Mouse (Mus musculus): ENCODE data around the gene Lrsam1. TPM values are rescaled to one million over a fixed set of nuclear protein-coding genes. Genes with fewer than 3 reads are reported as not detected.

The Lrsam1 gene
- polyA plus RNA-seq, 1 experiment = 32.8 TPM

DNA sequence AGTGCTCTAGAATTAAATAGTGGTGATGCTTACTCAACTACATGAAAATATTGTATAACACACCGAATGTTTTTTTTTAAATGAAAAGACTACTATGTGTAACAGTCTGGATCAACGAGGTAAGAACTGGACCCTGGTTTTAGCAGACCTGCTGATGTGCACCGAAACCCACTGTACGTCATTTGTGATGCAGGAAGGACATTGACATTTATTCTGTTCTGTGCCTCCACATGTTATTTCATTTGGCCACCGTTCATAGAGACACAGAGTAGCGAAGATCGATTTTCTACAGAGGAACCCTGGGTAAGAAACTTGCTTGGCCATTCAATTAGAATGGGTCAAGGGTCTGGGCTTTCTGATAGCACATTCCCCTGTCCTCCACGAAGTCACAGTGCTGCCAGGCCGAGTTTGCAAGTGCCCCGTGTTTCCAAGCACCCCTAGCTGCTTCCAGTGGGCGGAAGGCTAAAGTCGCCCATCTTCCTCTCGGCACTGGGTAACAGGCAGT is 4.8 kb upstream of the Lrsam1 start:
- no peak for TF ChIP-seq POLR2A (IDR thresholded peaks at IDR 0.05; ENCODE audit: borderline replicate concordance, insufficient read depth, low read length)
- no peak for TF ChIP-seq CTCF (IDR thresholded peaks at IDR 0.05; ENCODE audit: borderline replicate concordance, insufficient read depth, low read depth, low read length)
- Histone ChIP-seq H3K27me3 (ENCODE audit: control insufficient read depth, insufficient read depth, low read length) (no peaks in the 10 kb centered on the region), H3K4me3 (replicated peaks; ENCODE audit: insufficient read depth, low read depth, low read length) (peak overlapping the region; percentile 78), H3K27ac (ENCODE audit: insufficient read depth, low read length) (peak overlapping the region; percentile 48), H3K4me1 (ENCODE audit: control insufficient read depth, insufficient read depth, low read length) (peaks cover 11% of the 10 kb centered on the region)
- DNase-seq = no peak
- 10% methylated on average over 13 of the region's 13 CpGs for WGBS

DNA sequence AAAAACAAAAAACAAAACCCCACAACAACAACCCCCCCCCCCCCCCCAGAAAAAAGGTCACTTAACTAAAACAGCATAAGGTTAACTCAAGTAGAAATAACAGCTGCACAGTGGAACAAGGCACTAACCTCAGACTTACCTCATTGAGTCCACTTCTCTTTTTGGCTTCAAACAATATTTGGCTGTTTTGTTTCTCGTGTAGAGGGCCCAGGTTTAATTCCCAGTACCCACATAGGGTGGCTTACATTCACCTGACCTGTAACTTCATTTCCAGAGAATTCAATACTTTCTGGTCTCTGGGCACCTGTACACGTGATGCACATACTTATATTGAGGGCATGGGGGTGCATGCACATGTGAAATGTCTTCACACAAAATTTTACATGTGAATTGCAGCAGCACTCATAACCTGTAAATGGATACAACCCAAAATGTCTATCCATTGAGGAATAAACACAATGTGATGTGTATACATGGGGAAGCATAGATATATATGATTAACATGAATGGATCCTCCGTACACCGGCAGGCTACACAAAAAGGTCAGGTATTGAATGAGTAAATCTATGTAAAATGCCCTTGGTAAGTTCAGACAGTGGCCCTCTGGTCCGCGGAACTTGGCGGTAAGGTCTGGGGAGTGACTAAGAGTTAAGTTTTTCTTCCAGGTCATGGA is 4.2 kb upstream of the Lrsam1 start:
- 29% methylated on average over 7 of the region's 7 CpGs for WGBS
- TF ChIP-seq CTCF (IDR thresholded peaks at IDR 0.05; ENCODE audit: borderline replicate concordance, insufficient read depth, low read depth, low read length) (no peak), POLR2A (IDR thresholded peaks at IDR 0.05; ENCODE audit: borderline replicate concordance, insufficient read depth, low read length) (no peak)
- H3K4me3 ChIP-seq (replicated peaks; ENCODE audit: insufficient read depth, low read depth, low read length) = no peak overlapping the region
- DNase-seq = no peak
- H3K27ac ChIP-seq (ENCODE audit: insufficient read depth, low read length) = no peak overlapping the region
- no peaks in the 10 kb centered on the region for H3K27me3 ChIP-seq (ENCODE audit: control insufficient read depth, insufficient read depth, low read length)
- H3K4me1 ChIP-seq (ENCODE audit: control insufficient read depth, insufficient read depth, low read length) = peaks cover 14% of the 10 kb centered on the region

DNA sequence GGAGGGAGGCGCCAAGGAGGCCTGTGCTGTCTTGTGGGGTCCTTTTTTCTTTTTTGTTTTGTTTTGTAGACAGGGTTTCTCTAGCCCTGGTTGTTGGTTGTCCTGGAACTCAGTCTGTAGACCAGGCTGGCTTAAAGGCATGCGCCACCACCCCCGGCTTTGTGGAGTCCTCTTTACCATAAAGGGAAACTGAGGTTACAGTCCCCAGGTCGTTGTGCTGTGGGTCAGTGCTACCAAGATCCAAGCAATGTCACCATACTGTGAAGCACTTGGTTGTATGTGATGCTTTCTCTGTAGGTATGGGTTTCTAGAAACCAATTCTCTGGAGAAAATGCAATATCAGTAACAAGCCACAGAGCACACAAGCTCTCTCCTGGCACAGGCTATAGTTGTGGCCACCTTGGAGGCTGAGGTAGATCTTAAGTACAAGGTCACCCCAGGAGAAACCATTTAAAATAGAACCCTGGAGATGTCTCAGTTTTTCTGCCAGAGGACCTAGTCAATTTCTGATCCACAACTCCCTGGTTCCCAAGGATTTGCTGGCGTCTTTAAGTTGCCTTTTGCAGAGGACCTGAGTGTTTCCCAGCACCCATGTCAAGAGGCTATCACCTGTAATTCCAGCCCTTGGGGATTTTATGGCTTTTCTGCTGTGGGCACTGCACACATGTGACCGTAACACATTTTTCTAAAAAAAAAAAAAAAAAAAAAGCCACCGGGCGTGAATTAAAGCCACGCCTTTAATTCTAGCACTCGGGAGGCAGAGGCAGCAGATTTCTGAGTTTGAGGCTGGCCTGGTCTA is 3.4 kb upstream of the Lrsam1 start:
- no peak overlapping the region for H3K27ac ChIP-seq (ENCODE audit: insufficient read depth, low read length)
- H3K4me3 ChIP-seq (replicated peaks; ENCODE audit: insufficient read depth, low read depth, low read length) = no peak overlapping the region
- no peak for DNase-seq
- 49% methylated on average over 10 of the region's 10 CpGs for WGBS
- TF ChIP-seq POLR2A (IDR thresholded peaks at IDR 0.05; ENCODE audit: borderline replicate concordance, insufficient read depth, low read length) (no peak), CTCF (IDR thresholded peaks at IDR 0.05; ENCODE audit: borderline replicate concordance, insufficient read depth, low read depth, low read length) (no peak)
- no peaks in the 10 kb centered on the region for H3K27me3 ChIP-seq (ENCODE audit: control insufficient read depth, insufficient read depth, low read length)
- peaks cover 17% of the 10 kb centered on the region for H3K4me1 ChIP-seq (ENCODE audit: control insufficient read depth, insufficient read depth, low read length)

DNA sequence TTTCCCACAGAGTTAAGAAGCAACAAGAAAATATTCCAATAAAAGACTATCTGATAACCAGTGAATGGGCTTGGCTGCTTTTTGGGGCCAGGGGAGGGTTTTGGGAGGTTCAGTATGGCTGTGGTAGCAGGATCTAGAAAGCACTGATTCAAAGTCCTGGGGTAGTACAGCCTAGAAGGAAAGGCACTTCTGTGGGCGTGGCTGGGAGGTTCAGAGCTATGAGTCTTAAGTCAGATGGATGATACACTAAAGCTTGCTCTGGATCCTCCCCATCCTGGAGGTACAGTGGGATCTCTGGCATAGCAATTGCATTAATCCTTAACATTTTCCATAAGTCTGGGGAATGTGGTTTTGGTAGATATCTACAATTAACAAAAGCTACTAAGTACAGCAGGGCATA is 2.6 kb upstream of the Lrsam1 start:
- no peak overlapping the region for H3K27ac ChIP-seq (ENCODE audit: insufficient read depth, low read length)
- TF ChIP-seq POLR2A (IDR thresholded peaks at IDR 0.05; ENCODE audit: borderline replicate concordance, insufficient read depth, low read length) (no peak), CTCF (IDR thresholded peaks at IDR 0.05; ENCODE audit: borderline replicate concordance, insufficient read depth, low read depth, low read length) (no peak)
- no peak for DNase-seq
- no peak overlapping the region for H3K4me3 ChIP-seq (replicated peaks; ENCODE audit: insufficient read depth, low read depth, low read length)
- 79% methylated on average over 1 of the region's 1 CpGs for WGBS
- peaks cover 17% of the 10 kb centered on the region for H3K4me1 ChIP-seq (ENCODE audit: control insufficient read depth, insufficient read depth, low read length)
- H3K27me3 ChIP-seq (ENCODE audit: control insufficient read depth, insufficient read depth, low read length) = no peaks in the 10 kb centered on the region

DNA sequence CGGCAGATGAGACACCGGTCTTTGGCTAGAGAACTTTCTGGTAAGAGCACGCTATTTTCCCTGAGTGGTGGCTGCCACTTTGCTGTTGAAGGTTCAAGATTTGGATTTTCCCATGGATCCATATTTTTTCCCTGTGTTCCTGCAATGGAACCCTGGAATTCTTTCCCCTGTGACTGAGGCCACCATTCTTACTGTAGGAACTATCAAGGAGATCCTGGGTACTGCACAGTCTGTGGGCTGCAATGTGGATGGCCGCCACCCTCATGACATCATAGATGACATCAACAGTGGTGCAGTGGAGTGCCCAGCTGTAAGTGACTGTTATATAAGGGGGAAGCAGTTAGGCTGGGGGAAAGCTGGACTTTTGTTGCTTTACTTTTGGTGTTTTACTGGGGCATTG is 2.1 kb upstream of the Lrsam1 start:
- Histone ChIP-seq H3K27ac (ENCODE audit: insufficient read depth, low read length) (no peak overlapping the region), H3K4me3 (replicated peaks; ENCODE audit: insufficient read depth, low read depth, low read length) (no peak overlapping the region), H3K27me3 (ENCODE audit: control insufficient read depth, insufficient read depth, low read length) (no peaks in the 10 kb centered on the region), H3K4me1 (ENCODE audit: control insufficient read depth, insufficient read depth, low read length) (peaks cover 16% of the 10 kb centered on the region)
- TF ChIP-seq CTCF (IDR thresholded peaks at IDR 0.05; ENCODE audit: borderline replicate concordance, insufficient read depth, low read depth, low read length) (no peak), POLR2A (IDR thresholded peaks at IDR 0.05; ENCODE audit: borderline replicate concordance, insufficient read depth, low read length) (no peak)
- WGBS = 73% methylated on average over 4 of the region's 4 CpGs
- no peak for DNase-seq

DNA sequence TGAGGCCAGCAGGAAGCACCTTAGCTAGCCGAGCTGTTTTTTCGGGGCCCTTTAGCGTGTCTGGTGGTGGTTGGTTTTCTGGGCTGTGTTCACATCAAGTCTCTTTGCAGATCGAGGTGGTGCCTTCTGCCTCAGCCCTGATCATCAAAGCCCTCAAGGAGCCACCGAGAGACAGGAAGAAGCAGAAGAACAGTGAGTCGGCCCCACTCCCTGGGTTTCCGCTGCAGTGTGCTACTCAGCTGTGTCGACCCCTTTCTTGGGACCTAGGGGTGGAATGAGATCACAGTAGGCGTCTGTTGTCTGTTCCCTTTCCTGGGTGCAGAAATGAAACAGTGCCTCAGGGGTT is 1.4 kb upstream of the Lrsam1 start:
- H3K27ac ChIP-seq (ENCODE audit: insufficient read depth, low read length) = no peak overlapping the region

DNA sequence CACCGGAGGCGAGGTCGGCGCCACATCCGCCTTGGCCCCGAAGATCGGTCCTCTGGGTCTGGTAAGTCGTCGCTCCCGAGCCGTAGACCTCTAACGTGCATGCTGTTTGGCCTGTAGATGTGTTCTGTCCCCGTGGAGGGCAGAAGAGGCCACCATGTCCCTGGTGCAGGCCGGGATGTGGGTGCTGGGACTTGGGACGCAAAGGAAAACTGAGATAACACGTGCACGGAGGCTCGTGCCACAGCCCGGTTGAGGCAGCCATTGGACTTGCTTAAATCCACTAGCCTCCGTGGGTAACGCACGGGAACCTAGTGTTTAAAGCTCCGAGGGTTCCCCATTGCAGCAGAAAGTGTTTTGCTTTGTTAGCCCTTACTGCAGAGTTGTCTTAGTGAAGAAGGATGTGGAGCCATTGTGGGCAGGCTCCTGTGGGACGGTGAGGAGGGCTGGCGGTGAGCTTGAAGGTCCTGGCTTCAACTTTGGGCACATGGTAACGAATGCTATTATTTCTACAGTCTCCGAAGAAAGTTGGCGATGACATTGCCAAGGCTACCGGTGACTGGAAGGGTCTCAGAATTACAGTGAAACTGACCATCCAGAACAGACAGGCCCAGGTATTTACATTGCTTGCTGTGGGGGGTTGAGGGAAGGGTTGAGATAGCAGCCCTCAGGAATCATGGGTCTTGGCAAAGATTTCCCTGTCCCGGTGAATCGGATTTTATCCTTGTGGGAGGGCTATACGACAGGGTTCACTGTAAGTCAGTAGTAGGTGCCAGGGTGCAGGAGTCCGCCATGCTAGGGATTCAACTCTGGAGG is 854 bp upstream of the Lrsam1 start:
- peaks cover 6% of the 10 kb centered on the region for H3K4me1 ChIP-seq (ENCODE audit: control insufficient read depth, insufficient read depth, low read length)
- 3% methylated on average over 33 of the region's 33 CpGs for WGBS

More for the DNA sequence above, 1.4 kb upstream of the Lrsam1 start:
- WGBS = 19% methylated on average over 9 of the region's 9 CpGs
- Histone ChIP-seq H3K4me3 (replicated peaks; ENCODE audit: insufficient read depth, low read depth, low read length) (no peak overlapping the region), H3K27me3 (ENCODE audit: control insufficient read depth, insufficient read depth, low read length) (no peaks in the 10 kb centered on the region), H3K4me1 (ENCODE audit: control insufficient read depth, insufficient read depth, low read length) (peaks cover 9% of the 10 kb centered on the region)
- no peak for DNase-seq
- TF ChIP-seq CTCF (IDR thresholded peaks at IDR 0.05; ENCODE audit: borderline replicate concordance, insufficient read depth, low read depth, low read length) = no peak
- no peak for TF ChIP-seq POLR2A (IDR thresholded peaks at IDR 0.05; ENCODE audit: borderline replicate concordance, insufficient read depth, low read length)

More for the DNA sequence above, 854 bp upstream of the Lrsam1 start:
- Histone ChIP-seq H3K27ac (ENCODE audit: insufficient read depth, low read length) (no peak overlapping the region), H3K27me3 (ENCODE audit: control insufficient read depth, insufficient read depth, low read length) (no peaks in the 10 kb centered on the region), H3K4me3 (replicated peaks; ENCODE audit: insufficient read depth, low read depth, low read length) (peak overlapping the region; percentile 70)
- no peak for DNase-seq
- no peak for TF ChIP-seq CTCF (IDR thresholded peaks at IDR 0.05; ENCODE audit: borderline replicate concordance, insufficient read depth, low read depth, low read length)
- TF ChIP-seq POLR2A (IDR thresholded peaks at IDR 0.05; ENCODE audit: borderline replicate concordance, insufficient read depth, low read length) = no peak

All from cerebellum, adult 2 months (tissue).